Mouse (Mus musculus) thymus, adult 2 months (tissue): Measurements from ENCODE around the gene Fras1.

Experiments
- CTCF ChIP-seq: fragments of 200-500 bp; IDR thresholded peaks from 2 replicates; pipeline ENCODE4 v1.5.1; 2012; ENCODE audit warnings: mild to moderate bottlenecking, control low read depth, low read length, moderate library complexity, borderline replicate concordance; ENCODE audit not compliant: control insufficient read depth, poor library complexity, insufficient read depth; ENCODE audit errors: extremely low read depth
- POLR2A ChIP-seq: fragments of 200-500 bp; IDR thresholded peaks from 2 replicates; pipeline ENCODE4 v1.6.1; 2012; ENCODE audit warnings: mild to moderate bottlenecking, low read length, control low read depth, moderate library complexity; ENCODE audit not compliant: control insufficient read depth, poor library complexity, insufficient read depth; ENCODE audit errors: extremely low read depth

DNA sequence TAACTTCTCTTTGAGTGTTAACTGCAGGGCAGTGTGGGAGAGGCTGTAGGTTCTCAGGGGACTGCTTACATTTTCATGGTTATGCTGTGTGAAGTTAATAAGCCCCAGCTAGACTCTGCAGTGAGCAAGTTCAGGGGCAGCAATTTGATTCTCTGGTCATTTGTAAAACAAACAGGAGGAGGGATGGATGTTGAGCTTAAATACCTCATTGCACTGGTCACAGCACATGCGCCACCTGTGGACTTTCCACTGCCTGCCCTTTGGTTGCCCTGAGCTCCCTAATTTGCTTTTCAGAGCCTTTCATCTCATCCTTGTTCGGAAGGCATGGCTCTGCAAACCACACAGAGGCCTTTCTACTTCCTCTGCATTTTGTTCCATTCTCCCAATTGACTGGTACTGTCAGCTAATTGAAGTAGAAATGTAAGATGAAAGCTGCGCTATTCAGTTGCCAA is 142.1 kb downstream of the Fras1 start:
- TF ChIP-seq CTCF (no peak), POLR2A (no peak)
